Mouse (Mus musculus): ENCODE data around the gene Katnal1. TPM values are rescaled to one million over a fixed set of nuclear protein-coding genes. Genes with fewer than 3 reads are reported as not detected.

Katnal1 gene
- polyA plus RNA-seq, 1 experiment from 2014 or later, result 12.5 TPM

DNA sequence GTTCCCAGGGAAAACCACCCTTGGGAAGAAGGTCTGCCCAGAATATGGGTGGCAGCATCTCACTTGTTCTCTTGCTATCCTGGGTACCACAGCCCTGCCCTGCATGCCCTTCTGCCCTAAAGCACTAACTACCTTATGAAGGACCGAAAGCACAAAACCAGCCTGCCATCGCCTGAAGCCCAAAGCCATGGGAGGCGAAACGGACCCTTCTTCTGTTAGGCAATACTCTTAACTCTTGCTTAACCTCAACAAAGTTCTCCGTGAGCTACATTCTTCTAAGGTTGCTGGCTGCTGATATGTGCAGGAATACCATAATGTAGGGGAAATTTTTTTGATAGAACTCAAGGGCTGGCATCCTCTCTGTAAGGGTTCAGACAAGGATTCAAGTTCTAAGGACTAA is 6.3 kb downstream of the Katnal1 start:
- 71% methylated on average over 5 of the region's 5 CpGs for WGBS
- H3K9ac ChIP-seq, result no peak overlapping the region

GRCm38 (mm10) chr5:148918049-148918448 is 11.1 kb downstream of the Katnal1 start:
- 64% methylated on average over 5 of the region's 5 CpGs for WGBS
- no peak overlapping the region for H3K4me2 ChIP-seq
- no peak overlapping the region for H3K9ac ChIP-seq
- no peak overlapping the region for H3K4me3 ChIP-seq
- peaks cover 23% of the 10 kb centered on the region; the same call in 1 of the 2 replicates for H3K36me3 ChIP-seq
- H3K9me3 ChIP-seq, result no peaks in the 10 kb centered on the region
- no peaks in the 10 kb centered on the region for H3K27me3 ChIP-seq
- ATAC-seq (ENCODE audit: borderline replicate concordance, extremely low read depth, low FRiP score, low TSS enrichment), result no peak
- H3K4me1 ChIP-seq, result no peaks in the 10 kb centered on the region
- H3K27ac ChIP-seq, result no peak overlapping the region

More for the DNA sequence above, 6.3 kb downstream of the Katnal1 start:
- Histone ChIP-seq H3K4me1 (no peaks in the 10 kb centered on the region; the same call in 1 of the 2 replicates), H3K4me2 (no peak overlapping the region), H3K4me3 (no peak overlapping the region), H3K36me3 (peaks cover 17% of the 10 kb centered on the region; the same call in 1 of the 2 replicates), H3K27ac (no peak overlapping the region), H3K27me3 (no peaks in the 10 kb centered on the region), H3K9me3 (no peaks in the 10 kb centered on the region)
- ATAC-seq (ENCODE audit: borderline replicate concordance, extremely low read depth, low FRiP score, low TSS enrichment), result no peak

DNA sequence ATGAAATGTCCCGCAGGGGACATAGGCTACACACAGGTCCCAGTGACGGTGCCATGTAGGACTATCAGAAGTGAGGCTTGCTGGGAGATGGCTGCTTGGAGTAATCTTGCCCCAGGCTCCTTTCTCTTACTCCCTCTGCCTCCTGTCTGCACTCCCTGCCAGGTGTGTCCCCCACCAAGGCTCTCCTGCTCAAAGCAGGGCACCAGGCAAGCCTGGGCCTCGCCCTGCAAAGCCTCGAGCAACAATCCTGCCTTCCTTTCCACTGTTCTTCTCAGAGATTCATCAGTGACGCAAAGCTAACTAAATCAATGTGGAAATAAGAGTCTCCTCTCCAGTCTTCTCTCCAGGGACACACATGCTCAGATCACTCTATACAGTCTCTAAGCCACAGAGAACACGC is 12.3 kb downstream of the Katnal1 start:
- Histone ChIP-seq H3K27ac (no peak overlapping the region), H3K4me3 (no peak overlapping the region), H3K36me3 (peaks cover 24% of the 10 kb centered on the region; the same call in 1 of the 2 replicates), H3K9ac (no peak overlapping the region), H3K4me1 (no peaks in the 10 kb centered on the region), H3K9me3 (no peaks in the 10 kb centered on the region), H3K4me2 (no peak overlapping the region), H3K27me3 (no peaks in the 10 kb centered on the region)
- ATAC-seq (ENCODE audit: borderline replicate concordance, extremely low read depth, low FRiP score, low TSS enrichment), result no peak
- WGBS, result 89% methylated on average over 6 of the region's 6 CpGs

- no peak for ATAC-seq (ENCODE audit: borderline replicate concordance, extremely low read depth, low FRiP score, low TSS enrichment)
- no peaks in the 10 kb centered on the region for H3K9me3 ChIP-seq
- peaks cover 16% of the 10 kb centered on the region for H3K4me1 ChIP-seq
- H3K27ac ChIP-seq, result no peak overlapping the region
- no peak overlapping the region for H3K4me3 ChIP-seq
- 29% methylated on average over 3 of the region's 3 CpGs for WGBS
- peaks cover 25% of the 10 kb centered on the region; the same call in 1 of the 2 replicates for H3K36me3 ChIP-seq
- no peak overlapping the region for H3K4me2 ChIP-seq
- H3K9ac ChIP-seq, result no peak overlapping the region
- no peaks in the 10 kb centered on the region for H3K27me3 ChIP-seq
Observed at GRCm38 (mm10) chr5:148912262-148912661, 16.9 kb downstream of the Katnal1 start.

GRCm38 (mm10) chr5:148910066-148910465 is 19.1 kb downstream of the Katnal1 start:
- Histone ChIP-seq H3K4me1 (peaks cover 16% of the 10 kb centered on the region), H3K36me3 (peaks cover 17% of the 10 kb centered on the region; the same call in 1 of the 2 replicates), H3K9me3 (no peaks in the 10 kb centered on the region), H3K27ac (no peak overlapping the region), H3K4me3 (no peak overlapping the region), H3K27me3 (no peaks in the 10 kb centered on the region), H3K9ac (no peak overlapping the region), H3K4me2 (no peak overlapping the region)
- WGBS, result 84% methylated on average over 4 of the region's 4 CpGs
- no peak for ATAC-seq (ENCODE audit: borderline replicate concordance, extremely low read depth, low FRiP score, low TSS enrichment)

DNA sequence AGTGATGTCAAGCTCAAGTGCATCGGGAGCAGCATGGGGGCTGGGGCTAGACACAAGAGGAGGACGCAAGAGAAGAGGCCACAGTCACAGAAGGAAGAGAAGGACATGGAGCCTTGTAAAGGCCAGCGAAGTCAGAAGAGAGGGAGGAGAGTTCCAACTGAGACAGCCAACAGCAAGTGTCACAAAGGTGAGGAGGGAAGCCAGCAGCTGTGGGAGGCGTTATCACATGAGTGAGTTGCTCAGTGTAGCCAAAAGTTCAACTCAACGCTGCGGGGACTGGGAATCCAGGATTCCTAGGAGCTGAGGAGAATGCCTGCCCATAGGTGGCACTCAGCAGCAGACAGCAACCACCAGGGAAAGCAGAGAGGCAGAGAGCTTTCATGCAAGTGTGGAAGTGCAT is 19.7 kb downstream of the Katnal1 start:
- Histone ChIP-seq H3K27ac (no peak overlapping the region), H3K9ac (no peak overlapping the region), H3K4me3 (no peak overlapping the region), H3K36me3 (peaks cover 17% of the 10 kb centered on the region; the same call in 1 of the 2 replicates), H3K27me3 (no peaks in the 10 kb centered on the region), H3K9me3 (no peaks in the 10 kb centered on the region), H3K4me2 (no peak overlapping the region), H3K4me1 (peaks cover 16% of the 10 kb centered on the region)
- 30% methylated on average over 6 of the region's 6 CpGs for WGBS
- ATAC-seq (ENCODE audit: borderline replicate concordance, extremely low read depth, low FRiP score, low TSS enrichment), result peak; percentile 47; the same call in 1 of the 2 replicates

DNA sequence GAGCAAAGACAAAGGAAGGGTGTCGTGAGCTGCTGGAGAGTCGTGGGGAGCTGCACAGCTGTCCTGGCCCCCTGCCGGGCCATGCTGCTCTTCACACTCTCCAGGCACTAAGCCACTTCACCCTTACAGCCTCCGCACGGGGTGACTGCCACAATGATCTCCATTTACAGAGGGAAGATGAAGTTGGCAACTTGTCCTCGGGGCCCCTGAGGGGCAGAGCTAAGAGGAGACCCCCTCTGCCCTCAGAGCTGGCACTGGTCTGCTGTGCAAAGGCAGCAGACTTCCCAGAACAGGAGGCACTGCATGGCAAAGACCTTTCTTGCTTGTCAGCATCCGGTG is 20.1 kb downstream of the Katnal1 start:
- H3K4me1 ChIP-seq, result peaks cover 16% of the 10 kb centered on the region
- H3K4me3 ChIP-seq, result no peak overlapping the region
- H3K9ac ChIP-seq, result no peak overlapping the region
- no peaks in the 10 kb centered on the region for H3K27me3 ChIP-seq
- H3K9me3 ChIP-seq, result no peaks in the 10 kb centered on the region
- peak; percentile 68; the same call in 1 of the 2 replicates for ATAC-seq (ENCODE audit: borderline replicate concordance, extremely low read depth, low FRiP score, low TSS enrichment)
- no peak overlapping the region for H3K4me2 ChIP-seq
- no peak overlapping the region for H3K27ac ChIP-seq
- whole genome bisulfite sequencing, result 19% methylated on average over 7 of the region's 7 CpGs
- peaks cover 18% of the 10 kb centered on the region; the same call in 1 of the 2 replicates for H3K36me3 ChIP-seq

DNA sequence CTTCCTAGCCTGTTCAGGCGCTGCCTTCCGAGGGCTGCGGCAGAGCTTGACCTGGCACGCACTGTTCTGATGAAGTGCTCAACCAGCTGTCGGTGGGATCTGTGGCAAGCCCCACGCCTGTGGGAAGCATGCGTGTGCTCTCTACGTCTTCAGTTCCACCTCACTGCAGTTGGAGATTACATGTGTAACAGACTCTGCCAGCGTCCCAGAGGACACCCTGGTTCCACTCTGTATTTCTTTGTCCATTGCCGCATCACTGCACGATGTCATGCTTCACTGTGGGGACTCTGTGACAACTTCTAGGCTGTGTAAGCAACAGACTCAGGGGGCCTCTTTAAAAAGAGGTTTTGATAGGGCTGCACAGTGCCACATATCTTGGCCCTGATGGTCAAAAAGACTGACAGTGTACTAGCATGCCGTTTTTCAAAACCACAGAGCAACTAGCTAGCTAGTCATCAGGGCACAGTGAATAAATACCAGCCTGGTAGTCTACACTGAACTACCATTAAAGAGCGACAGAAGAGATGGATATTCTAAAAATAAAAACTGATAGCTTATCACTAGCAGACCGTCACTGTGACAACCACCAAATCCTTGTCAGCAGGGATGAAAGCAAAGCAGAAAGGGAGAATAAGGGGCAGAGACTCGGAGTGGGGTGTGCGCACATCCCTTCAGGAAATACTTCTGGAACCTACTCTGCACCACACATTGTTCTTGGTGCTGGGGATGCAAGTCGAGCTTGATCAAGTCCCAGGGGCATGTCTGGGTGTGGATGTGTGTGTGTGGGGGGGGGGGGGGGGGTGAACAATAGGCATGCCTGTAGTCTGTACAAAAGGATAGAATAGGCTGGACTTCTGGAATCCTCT is 20.7 kb downstream of the Katnal1 start:
- H3K4me2 ChIP-seq, result no peak overlapping the region
- ATAC-seq (ENCODE audit: borderline replicate concordance, extremely low read depth, low FRiP score, low TSS enrichment), result no peak

DNA sequence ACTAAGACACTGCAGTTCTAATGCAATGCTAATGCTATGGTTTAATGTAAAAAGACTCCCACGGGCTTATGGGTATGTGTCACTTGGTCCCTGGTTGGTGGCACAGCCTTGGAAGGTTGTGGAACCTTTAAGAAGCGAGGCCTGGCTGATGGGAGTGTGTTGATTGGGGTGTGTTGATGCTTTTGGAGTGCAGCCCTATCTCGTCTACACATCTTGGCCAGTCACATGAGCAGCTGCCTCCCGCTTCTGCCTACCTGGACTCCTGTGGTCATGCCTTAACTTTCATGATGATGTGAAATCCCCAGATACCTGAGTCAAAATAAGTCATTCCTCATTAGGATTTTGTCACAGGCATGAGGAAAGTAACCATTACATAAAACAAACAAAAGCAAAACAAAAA is 22.8 kb downstream of the Katnal1 start:
- 78% methylated on average over 4 of the region's 4 CpGs for WGBS
- peaks cover 18% of the 10 kb centered on the region; the same call in 1 of the 2 replicates for H3K36me3 ChIP-seq

More for the DNA sequence above, 20.7 kb downstream of the Katnal1 start:
- Histone ChIP-seq H3K4me1 (peaks cover 16% of the 10 kb centered on the region), H3K4me3 (no peak overlapping the region), H3K27me3 (no peaks in the 10 kb centered on the region), H3K9ac (no peak overlapping the region), H3K36me3 (peaks cover 20% of the 10 kb centered on the region; the same call in 1 of the 2 replicates), H3K27ac (no peak overlapping the region), H3K9me3 (no peaks in the 10 kb centered on the region)
- 62% methylated on average over 17 of the region's 17 CpGs for WGBS

DNA sequence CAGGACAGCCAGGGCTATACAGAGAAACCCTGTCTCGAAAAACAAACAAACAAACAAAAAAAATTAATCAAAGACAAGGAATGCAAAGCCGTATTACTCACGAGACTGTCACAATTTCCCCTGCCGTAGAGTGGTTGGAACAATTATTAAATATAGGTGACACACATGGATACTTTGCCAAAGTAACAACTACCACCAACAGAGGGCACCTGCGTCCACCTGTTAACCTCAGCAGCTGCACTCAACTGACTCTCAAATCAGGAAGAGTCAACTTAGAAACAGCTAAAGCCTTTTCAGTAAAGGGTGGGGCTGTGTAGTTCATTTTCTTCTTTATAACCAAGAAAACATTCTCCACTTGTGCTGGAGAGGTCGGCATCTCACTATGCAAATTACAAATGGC is 24.3 kb downstream of the Katnal1 start:
- WGBS, result 46% methylated on average over 6 of the region's 6 CpGs
- no peak overlapping the region for H3K9ac ChIP-seq
- no peak overlapping the region for H3K4me3 ChIP-seq
- H3K27me3 ChIP-seq, result no peaks in the 10 kb centered on the region
- H3K4me1 ChIP-seq, result peaks cover 16% of the 10 kb centered on the region
- no peak for ATAC-seq (ENCODE audit: borderline replicate concordance, extremely low read depth, low FRiP score, low TSS enrichment)
- H3K4me2 ChIP-seq, result no peak overlapping the region
- H3K36me3 ChIP-seq, result peaks cover 13% of the 10 kb centered on the region; the same call in 1 of the 2 replicates
- H3K27ac ChIP-seq, result no peak overlapping the region
- H3K9me3 ChIP-seq, result no peaks in the 10 kb centered on the region

More for the DNA sequence above, 22.8 kb downstream of the Katnal1 start:
- Histone ChIP-seq H3K9ac (no peak overlapping the region), H3K27ac (no peak overlapping the region), H3K4me1 (peaks cover 16% of the 10 kb centered on the region), H3K27me3 (no peaks in the 10 kb centered on the region), H3K4me2 (no peak overlapping the region), H3K4me3 (no peak overlapping the region), H3K9me3 (no peaks in the 10 kb centered on the region)
- no peak for ATAC-seq (ENCODE audit: borderline replicate concordance, extremely low read depth, low FRiP score, low TSS enrichment)

- no peaks in the 10 kb centered on the region for H3K27me3 ChIP-seq
- WGBS, result 85% methylated on average over 7 of the region's 7 CpGs
- peaks cover 19% of the 10 kb centered on the region; the same call in 1 of the 2 replicates for H3K36me3 ChIP-seq
- no peaks in the 10 kb centered on the region for H3K9me3 ChIP-seq
- peaks cover 5% of the 10 kb centered on the region; the same call in 1 of the 2 replicates for H3K4me1 ChIP-seq
- no peak overlapping the region for H3K4me2 ChIP-seq
- H3K4me3 ChIP-seq, result no peak overlapping the region
- no peak overlapping the region for H3K27ac ChIP-seq
- no peak for ATAC-seq (ENCODE audit: borderline replicate concordance, extremely low read depth, low FRiP score, low TSS enrichment)
- H3K9ac ChIP-seq, result no peak overlapping the region
Observed at GRCm38 (mm10) chr5:148899361-148899760, 29.8 kb downstream of the Katnal1 start.

GRCm38 (mm10) chr5:148897941-148898417 is 31.1 kb downstream of the Katnal1 start:
- 45% methylated on average over 12 of the region's 12 CpGs for WGBS
- Histone ChIP-seq H3K9ac (no peak overlapping the region), H3K4me2 (no peak overlapping the region), H3K4me3 (no peak overlapping the region), H3K36me3 (peaks cover 16% of the 10 kb centered on the region; the same call in 1 of the 2 replicates), H3K27ac (peak overlapping the region; percentile 43; the same call in 1 of the 2 replicates), H3K9me3 (no peaks in the 10 kb centered on the region), H3K4me1 (peaks cover 5% of the 10 kb centered on the region; the same call in 1 of the 2 replicates), H3K27me3 (no peaks in the 10 kb centered on the region)
- ATAC-seq (ENCODE audit: borderline replicate concordance, extremely low read depth, low FRiP score, low TSS enrichment), result peak; percentile 82
